Mouse (Mus musculus): ENCODE data around the gene Pqlc3.

DNA sequence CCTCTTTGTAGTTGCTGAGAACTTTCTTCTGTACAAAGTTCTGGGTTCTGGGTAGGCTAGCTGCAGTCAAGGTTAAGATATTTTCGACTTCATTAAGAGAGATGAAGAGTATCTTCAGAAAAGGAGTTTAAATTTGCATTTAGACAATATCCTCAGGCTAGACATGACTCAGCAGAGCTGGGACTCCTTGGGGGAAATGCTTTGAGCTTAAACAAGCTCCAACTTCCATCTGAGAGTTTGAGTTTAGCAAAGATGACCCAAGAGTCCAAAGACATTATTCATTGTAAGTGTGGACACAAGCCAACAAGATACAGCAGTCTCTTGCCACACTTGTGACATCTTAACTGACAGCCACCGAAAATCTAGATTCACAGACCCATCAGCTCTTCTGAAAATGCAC is 39.2 kb upstream of the Pqlc3 start:
- TF ChIP-seq POLR2A (IDR thresholded peaks at IDR 0.05; ENCODE audit: control insufficient read depth, low read depth, low read length) (no peak), CTCF (IDR thresholded peaks at IDR 0.05; ENCODE audit: control insufficient read depth, insufficient read depth, insufficient replicate concordance, low read depth, low read length) (no peak)

Measured in testis, adult 2 months (tissue).